Mouse (Mus musculus): Measurements from ENCODE around the gene Opn3. TPM values are rescaled to one million over a fixed set of nuclear protein-coding genes. Genes with fewer than 3 reads are reported as not detected.
A peak's percentile ranks its signal among the peaks of the same experiment; 100 is the strongest.

Gene Opn3
- total and polyA plus RNA-seq, 3 experiments, result 0.50 to 2.2 TPM; not detected in 1

- Histone ChIP-seq H3K36me3 (ENCODE audit: control insufficient read depth in 1 of 2, insufficient read depth in 2 of 2, low read length in 2 of 2) (0 out of 4 replicates have a peak, but pooled peaks cover 0 to 3% of the 10 kb centered on the region in 2 experiments), H3K4me1 (ENCODE audit: control insufficient read depth in 1 of 2, insufficient read depth in 2 of 2, low read length in 2 of 2) (peaks cover 0 to 4% of the 10 kb centered on the region in 2 experiments; a peak in 3 of 4 replicates), H3K27me3 (ENCODE audit: control insufficient read depth in 1 of 2, insufficient read depth in 2 of 2, low read length in 2 of 2) (no peaks in the 10 kb centered on the region), H3K9me3 (replicated peaks; ENCODE audit: insufficient read depth, low read length) (no peaks in the 10 kb centered on the region), H3K27ac (ENCODE audit: control insufficient read depth, low read depth, low read length) (no peak overlapping the region), H3K79me2 (ENCODE audit: control insufficient read depth, insufficient read depth, low read length, poor library complexity) (no peaks in the 10 kb centered on the region), H3K9ac (ENCODE audit: control insufficient read depth, low read depth, low read length, poor library complexity, severe bottlenecking) (no peak overlapping the region), H3K4me3 (ENCODE audit: control insufficient read depth in 1 of 2, insufficient read depth in 1 of 2, low read depth in 2 of 2, low read length in 2 of 2) (no peak overlapping the region)
- DNase-seq (ENCODE audit: low read depth, low spot score), result peak; percentile 33
- TF ChIP-seq MYB (IDR thresholded peaks at IDR 0.05; ENCODE audit: low read depth, low read length), result no peak
- no peak for TF ChIP-seq MAFK (IDR thresholded peaks at IDR 0.05; ENCODE audit: borderline replicate concordance, low read depth, low read length)
- TF ChIP-seq TBP (IDR thresholded peaks at IDR 0.05; ENCODE audit: low read depth, low read length), result no peak
- no peak for TF ChIP-seq POLR2AphosphoS5 (IDR thresholded peaks at IDR 0.05; ENCODE audit: borderline replicate concordance, low read depth, low read length)
- no peak for TF ChIP-seq CHD2 (IDR thresholded peaks at IDR 0.05; ENCODE audit: low read length)
- no peak for TF ChIP-seq TAL1 (IDR thresholded peaks at IDR 0.05; ENCODE audit: low read length)
- TF ChIP-seq GATA1 (IDR thresholded peaks at IDR 0.05; ENCODE audit: low read depth, low read length), result no peak
- TF ChIP-seq BHLHE40 (IDR thresholded peaks at IDR 0.05; ENCODE audit: borderline replicate concordance, low read depth, low read length), result no peak
- no peak for TF ChIP-seq TCF12 (IDR thresholded peaks at IDR 0.05; ENCODE audit: low read depth, low read length)
- no peak for TF ChIP-seq CTCF (IDR thresholded peaks at IDR 0.05 in 2 of 3, conservative IDR thresholded peaks at IDR 0.05 in 1 of 3; ENCODE audit: control insufficient read depth in 1 of 3, insufficient read depth in 1 of 3, low read depth in 2 of 3, low read length in 3 of 3, poor library complexity in 1 of 3, severe bottlenecking in 1 of 3)
- no peak for TF ChIP-seq CHD1 (IDR thresholded peaks at IDR 0.05; ENCODE audit: low read depth, low read length)
- no peak for TF ChIP-seq ZC3H11A (IDR thresholded peaks at IDR 0.05; ENCODE audit: low read depth, low read length)
- no peak for TF ChIP-seq ETS1 (IDR thresholded peaks at IDR 0.05; ENCODE audit: low read depth, low read length)
- no peak for TF ChIP-seq USF2 (IDR thresholded peaks at IDR 0.05; ENCODE audit: borderline replicate concordance in 1 of 2, insufficient read depth in 1 of 2, low read depth in 1 of 2, low read length in 2 of 2)
- no peak for TF ChIP-seq MAZ (IDR thresholded peaks at IDR 0.05; ENCODE audit: low read depth, low read length)
- no peak for TF ChIP-seq POLR2A (IDR thresholded peaks at IDR 0.05; ENCODE audit: control insufficient read depth in 1 of 2, insufficient read depth in 1 of 2, low read depth in 1 of 2, low read length in 2 of 2, poor library complexity in 1 of 2)
- no peak for TF ChIP-seq JUND (IDR thresholded peaks at IDR 0.05; ENCODE audit: low read depth, low read length)
- no peak for TF ChIP-seq MYC (IDR thresholded peaks at IDR 0.05; ENCODE audit: low read depth, low read length)
These were observed 48.9 kb downstream of the Opn3 start for GRCm38 (mm10) chr1:175643496-175644265.

- no peaks in the 10 kb centered on the region for H3K9me3 ChIP-seq (replicated peaks; ENCODE audit: insufficient read depth, low read length)
- peaks cover 0 to 4% of the 10 kb centered on the region in 2 experiments; a peak in 3 of 4 replicates for H3K4me1 ChIP-seq (ENCODE audit: control insufficient read depth in 1 of 2, insufficient read depth in 2 of 2, low read length in 2 of 2)
- no peak for TF ChIP-seq USF2 (IDR thresholded peaks at IDR 0.05; ENCODE audit: borderline replicate concordance in 1 of 2, insufficient read depth in 1 of 2, low read depth in 1 of 2, low read length in 2 of 2)
- no peak for TF ChIP-seq POLR2AphosphoS5 (IDR thresholded peaks at IDR 0.05; ENCODE audit: borderline replicate concordance, low read depth, low read length)
- TF ChIP-seq TCF12 (IDR thresholded peaks at IDR 0.05; ENCODE audit: low read depth, low read length), result no peak
- no peak for DNase-seq (ENCODE audit: low read depth, low spot score)
- no peaks in the 10 kb centered on the region for H3K79me2 ChIP-seq (ENCODE audit: control insufficient read depth, insufficient read depth, low read length, poor library complexity)
- 0 out of 4 replicates have a peak, but pooled peaks cover 0 to 3% of the 10 kb centered on the region in 2 experiments for H3K36me3 ChIP-seq (ENCODE audit: control insufficient read depth in 1 of 2, insufficient read depth in 2 of 2, low read length in 2 of 2)
- H3K4me3 ChIP-seq (ENCODE audit: control insufficient read depth in 1 of 2, insufficient read depth in 1 of 2, low read depth in 2 of 2, low read length in 2 of 2), result no peak overlapping the region
- no peak overlapping the region for H3K27ac ChIP-seq (ENCODE audit: control insufficient read depth, low read depth, low read length)
- H3K27me3 ChIP-seq (ENCODE audit: control insufficient read depth in 1 of 2, insufficient read depth in 2 of 2, low read length in 2 of 2), result no peaks in the 10 kb centered on the region
- H3K9ac ChIP-seq (ENCODE audit: control insufficient read depth, low read depth, low read length, poor library complexity, severe bottlenecking), result no peak overlapping the region
These were observed 52.0 kb downstream of the Opn3 start for GRCm38 (mm10) chr1:175640435-175641150.
